Mouse (Mus musculus): ENCODE results near the gene Slc35a3. TPM values are rescaled to one million over a fixed set of nuclear protein-coding genes. Genes with fewer than 3 reads are reported as not detected.

Slc35a3 gene
- total and polyA plus RNA-seq, 3 experiments: 16.3 to 45.7 (median 24.6) TPM

GRCm38 (mm10) chr3:116723496-116724481, 11.2 kb upstream of the Slc35a3 start:
- dilution Hi-C loops (cut with MboI; ENCODE audit: extremely low pct_ligation_motif_present, extremely low pct_unique_long_range_greater_than_20kb, low sequenced_read_pairs) (no loop called here), in situ Hi-C loops (cut with MboI; ENCODE audit: low pct_ligation_motif_present, low pct_unique_long_range_greater_than_20kb, low sequenced_read_pairs) (no loop called here)
- peak; percentile 29 for DNase-seq (ENCODE audit: extremely low read depth)
- H3K4me2 ChIP-seq (ENCODE audit: insufficient read depth, low read depth, poor library complexity, severe bottlenecking): peak overlapping the region; percentile 15; the same call in 1 of the 2 replicates
- H3K9me3 ChIP-seq (replicated peaks; ENCODE audit: low read length): no peaks in the 10 kb centered on the region
- no peak overlapping the region for H3K27ac ChIP-seq (ENCODE audit: insufficient read depth, low read depth)
- no peaks in the 10 kb centered on the region for H3K27me3 ChIP-seq (replicated peaks)
- H3K79me2 ChIP-seq (replicated peaks; ENCODE audit: control insufficient read depth, extremely low read depth, insufficient read depth, poor library complexity, severe bottlenecking): no peaks in the 10 kb centered on the region
- H3K36me3 ChIP-seq (replicated peaks in 1 of 2; ENCODE audit: control insufficient read depth in 1 of 2, insufficient read depth in 1 of 2, low read length in 1 of 2): no peaks in the 10 kb centered on the region
- 0 out of 2 replicates have a peak overlapping the region, but pooled peaks have one; percentile 44 for H3K9ac ChIP-seq (ENCODE audit: insufficient read depth, low read depth)
- H3K4me3 ChIP-seq (replicated peaks in 1 of 3; ENCODE audit: low read depth in 2 of 3, low read length in 2 of 3, poor library complexity in 1 of 3): no peak overlapping the region
- H3K4me1 ChIP-seq (ENCODE audit: control insufficient read depth in 1 of 2, insufficient read depth in 2 of 2): peaks cover 0 to 7% of the 10 kb centered on the region in 2 experiments; a peak in 2 of 4 replicates
- no peak for TF ChIP-seq POLR2AphosphoS2 (IDR thresholded peaks at IDR 0.05; ENCODE audit: low read depth, low read length)
- TF ChIP-seq RAD21 (IDR thresholded peaks at IDR 0.05; ENCODE audit: low read depth, low read length): no peak
- TF ChIP-seq IRF4 (IDR thresholded peaks at IDR 0.05; ENCODE audit: low read depth, low read length): no peak
- no peak for TF ChIP-seq NRF1 (IDR thresholded peaks at IDR 0.05; ENCODE audit: low read depth, low read length)
- TF ChIP-seq JUN (IDR thresholded peaks at IDR 0.05; ENCODE audit: insufficient read depth, low read depth, low read length): no peak
- no peak for TF ChIP-seq MAFK (IDR thresholded peaks at IDR 0.05; ENCODE audit: insufficient replicate concordance, low read length)
- TF ChIP-seq MXI1 (IDR thresholded peaks at IDR 0.05; ENCODE audit: low read depth, low read length): no peak
- TF ChIP-seq GABPA (IDR thresholded peaks at IDR 0.05; ENCODE audit: insufficient replicate concordance, low read depth, low read length): no peak
- TF ChIP-seq CHD2 (IDR thresholded peaks at IDR 0.05; ENCODE audit: low read length): no peak
- TF ChIP-seq E2F4 (IDR thresholded peaks at IDR 0.05; ENCODE audit: insufficient replicate concordance, low read depth, low read length): no peak
- no peak for TF ChIP-seq JUND (conservative IDR thresholded peaks at IDR 0.05; ENCODE audit: low read depth, low read length)
- TF ChIP-seq MAX (IDR thresholded peaks at IDR 0.05; ENCODE audit: low read length): no peak
- no peak for TF ChIP-seq EP300 (IDR thresholded peaks at IDR 0.05; ENCODE audit: low read length)
- TF ChIP-seq BHLHE40 (IDR thresholded peaks at IDR 0.05; ENCODE audit: low read depth, low read length): no peak
- TF ChIP-seq ELF1 (IDR thresholded peaks at IDR 0.05; ENCODE audit: low read depth, low read length): no peak
- TF ChIP-seq POLR2A (IDR thresholded peaks at IDR 0.05; ENCODE audit: low read depth, low read length): no peak
- TF ChIP-seq ZMIZ1 (IDR thresholded peaks at IDR 0.05; ENCODE audit: low read depth, low read length): no peak
- no peak for TF ChIP-seq MEF2A (IDR thresholded peaks at IDR 0.05; ENCODE audit: borderline replicate concordance, low read depth, low read length)
- no peak for TF ChIP-seq ZKSCAN1 (IDR thresholded peaks at IDR 0.05; ENCODE audit: borderline replicate concordance, low read depth, low read length)

- H3K4me3 ChIP-seq (replicated peaks in 1 of 3; ENCODE audit: low read depth in 2 of 3, low read length in 2 of 3, poor library complexity in 1 of 3): no peak overlapping the region
- no peak overlapping the region for H3K27ac ChIP-seq (ENCODE audit: insufficient read depth, low read depth)
- no peak overlapping the region for H3K4me2 ChIP-seq (ENCODE audit: insufficient read depth, low read depth, poor library complexity, severe bottlenecking)
- no peak for DNase-seq (ENCODE audit: extremely low read depth)
- in situ Hi-C loops (cut with MboI; ENCODE audit: low pct_ligation_motif_present, low pct_unique_long_range_greater_than_20kb, low sequenced_read_pairs) (no loop called here), dilution Hi-C loops (cut with MboI; ENCODE audit: extremely low pct_ligation_motif_present, extremely low pct_unique_long_range_greater_than_20kb, low sequenced_read_pairs) (no loop called here)
- H3K4me1 ChIP-seq (ENCODE audit: control insufficient read depth in 1 of 2, insufficient read depth in 2 of 2): peaks cover 0 to 7% of the 10 kb centered on the region in 2 experiments; a peak in 2 of 4 replicates
- TF ChIP-seq USF2 (conservative IDR thresholded peaks at IDR 0.05; ENCODE audit: low read depth, low read length) (no peak), MAFK (IDR thresholded peaks at IDR 0.05; ENCODE audit: insufficient replicate concordance, low read length) (no peak), ZMIZ1 (IDR thresholded peaks at IDR 0.05; ENCODE audit: low read depth, low read length) (no peak), CHD1 (IDR thresholded peaks at IDR 0.05; ENCODE audit: low read depth, low read length) (no peak), GABPA (IDR thresholded peaks at IDR 0.05; ENCODE audit: insufficient replicate concordance, low read depth, low read length) (no peak), NELFE (IDR thresholded peaks at IDR 0.05; ENCODE audit: low read depth, low read length) (no peak), PAX5 (IDR thresholded peaks at IDR 0.05; ENCODE audit: low read length) (no peak), RCOR1 (conservative IDR thresholded peaks at IDR 0.05; ENCODE audit: low read depth, low read length) (no peak), JUND (conservative IDR thresholded peaks at IDR 0.05; ENCODE audit: low read depth, low read length) (no peak), MAZ (IDR thresholded peaks at IDR 0.05; ENCODE audit: low read depth, low read length) (no peak), CHD2 (IDR thresholded peaks at IDR 0.05; ENCODE audit: low read length) (no peak), ZKSCAN1 (IDR thresholded peaks at IDR 0.05; ENCODE audit: borderline replicate concordance, low read depth, low read length) (no peak), MAX (IDR thresholded peaks at IDR 0.05; ENCODE audit: low read length) (no peak), KAT2A (IDR thresholded peaks at IDR 0.05; ENCODE audit: insufficient replicate concordance, low read length) (no peak), RAD21 (IDR thresholded peaks at IDR 0.05; ENCODE audit: low read depth, low read length) (no peak), CTCF (conservative IDR thresholded peaks at IDR 0.05 in 1 of 2, IDR thresholded peaks at IDR 0.05 in 1 of 2; ENCODE audit: low read depth in 2 of 2, low read length in 2 of 2) (no peak), USF1 (IDR thresholded peaks at IDR 0.05; ENCODE audit: low read depth, low read length) (no peak), MEF2A (IDR thresholded peaks at IDR 0.05; ENCODE audit: borderline replicate concordance, low read depth, low read length) (no peak), ZNF384 (IDR thresholded peaks at IDR 0.05; ENCODE audit: low read depth, low read length) (no peak)
- no peaks in the 10 kb centered on the region for H3K27me3 ChIP-seq (replicated peaks)
- no peak overlapping the region for H3K9ac ChIP-seq (ENCODE audit: insufficient read depth, low read depth)
- no peaks in the 10 kb centered on the region for H3K36me3 ChIP-seq (replicated peaks in 1 of 2; ENCODE audit: control insufficient read depth in 1 of 2, insufficient read depth in 1 of 2, low read length in 1 of 2)
- no peaks in the 10 kb centered on the region for H3K9me3 ChIP-seq (replicated peaks; ENCODE audit: low read length)
- no peaks in the 10 kb centered on the region for H3K79me2 ChIP-seq (replicated peaks; ENCODE audit: control insufficient read depth, extremely low read depth, insufficient read depth, poor library complexity, severe bottlenecking)
Measured at GRCm38 (mm10) chr3:116722980-116723379, 10.3 kb upstream of the Slc35a3 start.
